Mouse (Mus musculus): ENCODE data around the gene Dnah7b. TPM values are rescaled to one million over a fixed set of nuclear protein-coding genes. Genes with fewer than 3 reads are reported as not detected.
"Not testable (repeated sequence)": the region's sequence is repeated elsewhere in the genome, so short reads cannot be mapped to it uniquely, and the experiment has no call there.

The Dnah7b gene
- polyA plus RNA-seq, 1 experiment = under 0.01 TPM

- Histone ChIP-seq H3K4me2 (ENCODE audit: low read depth) (no peak overlapping the region), H3K4me3 (no peak overlapping the region), H3K27me3 (ENCODE audit: control insufficient read depth, insufficient read depth, insufficient read length) (no peaks in the 10 kb centered on the region), H3ac (ENCODE audit: control insufficient read depth, insufficient read length) (no peak overlapping the region), H3K79me2 (ENCODE audit: control insufficient read depth, insufficient read depth) (no peaks in the 10 kb centered on the region), H3K36me3 (ENCODE audit: control insufficient read depth, insufficient read depth) (no peaks in the 10 kb centered on the region)
- TF ChIP-seq E2F4 (IDR thresholded peaks at IDR 0.05; ENCODE audit: insufficient read depth) (no peak), MAX (IDR thresholded peaks at IDR 0.05; ENCODE audit: low read depth) (no peak), USF1 (IDR thresholded peaks at IDR 0.05; ENCODE audit: low read depth) (no peak), MYOG (IDR thresholded peaks at IDR 0.05; ENCODE audit: control insufficient read depth in 1 of 3, insufficient read depth in 1 of 3, insufficient read length in 2 of 3, low read depth in 2 of 3) (no peak), POLR2A (IDR thresholded peaks at IDR 0.05; ENCODE audit: insufficient read length, low read depth) (no peak), TCF12 (IDR thresholded peaks at IDR 0.05; ENCODE audit: insufficient read depth, poor library complexity, severe bottlenecking) (no peak), REST (IDR thresholded peaks at IDR 0.05; ENCODE audit: insufficient read depth, insufficient read length) (no peak), POLR2AphosphoS2 (IDR thresholded peaks at IDR 0.05; ENCODE audit: insufficient read length, low read depth) (no peak), TCF3 (IDR thresholded peaks at IDR 0.05; ENCODE audit: insufficient read length, low read depth) (no peak), MYOD1 (IDR thresholded peaks at IDR 0.05; ENCODE audit: control insufficient read depth in 1 of 3, insufficient read length in 2 of 3, low read depth in 2 of 3) (no peak), SRF (IDR thresholded peaks at IDR 0.05; ENCODE audit: control insufficient read depth, insufficient read length, low read depth) (no peak), CEBPB (IDR thresholded peaks at IDR 0.05; ENCODE audit: insufficient read depth, poor library complexity, severe bottlenecking) (no peak)
Observed at GRCm38 (mm10) chr1:46128058-46128457, 61.9 kb downstream of the Dnah7b start.

- not testable (repeated sequence) for H3K4me2 ChIP-seq (ENCODE audit: low read depth); H3K79me2 ChIP-seq (ENCODE audit: control insufficient read depth, insufficient read depth); H3ac ChIP-seq (ENCODE audit: control insufficient read depth, insufficient read length); H3K36me3 ChIP-seq (ENCODE audit: control insufficient read depth, insufficient read depth); H3K4me3 ChIP-seq; H3K27me3 ChIP-seq (ENCODE audit: control insufficient read depth, insufficient read depth, insufficient read length)
Observed at GRCm38 (mm10) chr1:46196835-46197234, 130.7 kb downstream of the Dnah7b start.

- not testable (repeated sequence) for H3K36me3 ChIP-seq (ENCODE audit: control insufficient read depth, insufficient read depth); H3K27me3 ChIP-seq (ENCODE audit: control insufficient read depth, insufficient read depth, insufficient read length); H3K79me2 ChIP-seq (ENCODE audit: control insufficient read depth, insufficient read depth); H3K4me3 ChIP-seq; H3ac ChIP-seq (ENCODE audit: control insufficient read depth, insufficient read length); H3K4me2 ChIP-seq (ENCODE audit: low read depth)
Observed at GRCm38 (mm10) chr1:46201169-46201568, 135.1 kb downstream of the Dnah7b start.

GRCm38 (mm10) chr1:46210014-46210588, 144.0 kb downstream of the Dnah7b start:
- H3K27me3 ChIP-seq (ENCODE audit: control insufficient read depth, insufficient read depth, insufficient read length); H3ac ChIP-seq (ENCODE audit: control insufficient read depth, insufficient read length); H3K4me3 ChIP-seq; H3K4me2 ChIP-seq (ENCODE audit: low read depth); H3K36me3 ChIP-seq (ENCODE audit: control insufficient read depth, insufficient read depth); H3K79me2 ChIP-seq (ENCODE audit: control insufficient read depth, insufficient read depth): not testable (repeated sequence)

GRCm38 (mm10) chr1:46222704-46223103, 156.6 kb downstream of the Dnah7b start:
- H3K4me3 ChIP-seq; H3K27me3 ChIP-seq (ENCODE audit: control insufficient read depth, insufficient read depth, insufficient read length); H3ac ChIP-seq (ENCODE audit: control insufficient read depth, insufficient read length); H3K36me3 ChIP-seq (ENCODE audit: control insufficient read depth, insufficient read depth); H3K4me2 ChIP-seq (ENCODE audit: low read depth); H3K79me2 ChIP-seq (ENCODE audit: control insufficient read depth, insufficient read depth): not testable (repeated sequence)

GRCm38 (mm10) chr1:46226136-46226535, 160.0 kb downstream of the Dnah7b start:
- not testable (repeated sequence) for H3K27me3 ChIP-seq (ENCODE audit: control insufficient read depth, insufficient read depth, insufficient read length); H3K79me2 ChIP-seq (ENCODE audit: control insufficient read depth, insufficient read depth); H3K36me3 ChIP-seq (ENCODE audit: control insufficient read depth, insufficient read depth); H3K4me2 ChIP-seq (ENCODE audit: low read depth); H3K4me3 ChIP-seq; H3ac ChIP-seq (ENCODE audit: control insufficient read depth, insufficient read length)

- not testable (repeated sequence) for H3ac ChIP-seq (ENCODE audit: control insufficient read depth, insufficient read length); H3K36me3 ChIP-seq (ENCODE audit: control insufficient read depth, insufficient read depth); H3K4me3 ChIP-seq; H3K27me3 ChIP-seq (ENCODE audit: control insufficient read depth, insufficient read depth, insufficient read length); H3K4me2 ChIP-seq (ENCODE audit: low read depth); H3K79me2 ChIP-seq (ENCODE audit: control insufficient read depth, insufficient read depth)
Observed at GRCm38 (mm10) chr1:46268841-46269240, 202.7 kb downstream of the Dnah7b start.

All from myocyte (in vitro differentiated cells).